Mouse (Mus musculus): ENCODE measurements around the gene Gpr156.

The Gpr156 gene

DNA sequence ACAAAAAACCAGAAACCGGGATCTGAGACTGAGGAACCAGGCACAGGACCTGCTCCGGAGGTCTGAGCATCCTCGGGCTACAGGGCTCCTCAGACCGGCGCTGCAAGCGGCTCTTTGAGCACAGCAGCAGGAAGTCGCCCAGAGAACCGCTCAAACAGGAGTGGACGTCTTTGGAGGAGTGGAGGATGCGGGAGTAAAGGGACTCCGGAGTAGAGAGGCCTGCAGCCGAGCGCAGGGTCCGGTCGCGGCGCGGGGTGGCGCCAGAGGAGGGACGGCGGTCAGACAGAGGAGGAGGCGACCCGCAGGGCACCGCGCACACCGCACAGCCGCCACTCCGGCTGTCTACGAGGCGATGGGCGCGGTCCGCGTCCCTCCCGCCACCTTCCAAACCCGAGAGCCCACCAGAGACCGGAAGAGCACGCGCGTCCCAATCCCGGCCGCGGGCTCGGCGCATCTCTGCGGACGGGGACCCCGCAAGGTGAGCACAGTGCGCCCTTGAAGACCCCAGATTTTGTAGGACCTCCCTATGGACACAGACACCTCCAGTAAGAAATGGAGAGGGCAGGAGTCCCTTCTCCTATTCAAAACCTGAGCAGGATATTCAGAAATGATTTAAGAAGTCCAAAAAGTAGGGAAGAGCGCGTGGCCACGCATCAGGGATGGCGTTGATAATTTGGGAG is at the start of gene Gpr156:
Gpr156 (plus strand) TSS at position 359 of the 680 bp plus-strand sequence.
- DNase-seq (ENCODE audit: low read depth, low spot score), result no peak

DNA sequence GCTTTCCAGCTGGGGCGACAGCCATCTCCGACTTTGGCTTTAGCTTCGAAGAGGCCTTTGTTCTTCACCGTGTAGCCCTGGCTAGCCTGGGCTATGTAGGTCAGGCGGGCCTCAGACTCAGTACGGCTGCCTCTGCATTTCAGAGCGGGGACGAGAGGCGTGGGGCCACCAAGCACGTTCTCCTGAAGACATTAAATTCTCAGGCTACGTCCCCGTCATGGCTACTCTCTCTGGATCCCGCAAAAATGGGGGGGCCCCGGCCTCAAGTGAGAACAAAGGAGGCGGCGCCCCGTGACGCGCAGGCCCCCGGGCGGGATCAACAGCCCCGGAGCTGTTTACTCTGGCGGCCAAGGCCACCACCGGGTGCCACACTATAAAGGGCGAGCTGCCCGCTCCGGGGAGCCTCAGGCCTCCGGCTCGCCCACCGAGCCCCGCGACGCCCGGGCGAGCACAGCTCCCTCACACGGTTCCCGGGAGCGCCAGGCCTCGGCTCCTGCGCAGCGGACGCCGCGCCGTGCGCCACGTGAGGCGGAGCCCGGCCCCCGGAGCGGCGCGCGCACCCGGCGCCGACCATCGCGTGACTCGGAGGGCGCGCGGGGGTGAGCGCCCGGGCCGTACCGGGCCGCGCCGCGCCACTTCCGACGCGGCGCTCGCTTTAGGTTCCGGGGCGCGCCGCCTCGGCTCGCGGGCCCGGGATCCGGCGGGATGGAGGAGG is 48.3 kb upstream of the Gpr156 start, which contains the start of gene Lrrc58:
Lrrc58 (plus strand) TSS at position 599 of the 715 bp plus-strand sequence.
- DNase-seq (ENCODE audit: low read depth, low spot score), result peak; percentile 79

DNA sequence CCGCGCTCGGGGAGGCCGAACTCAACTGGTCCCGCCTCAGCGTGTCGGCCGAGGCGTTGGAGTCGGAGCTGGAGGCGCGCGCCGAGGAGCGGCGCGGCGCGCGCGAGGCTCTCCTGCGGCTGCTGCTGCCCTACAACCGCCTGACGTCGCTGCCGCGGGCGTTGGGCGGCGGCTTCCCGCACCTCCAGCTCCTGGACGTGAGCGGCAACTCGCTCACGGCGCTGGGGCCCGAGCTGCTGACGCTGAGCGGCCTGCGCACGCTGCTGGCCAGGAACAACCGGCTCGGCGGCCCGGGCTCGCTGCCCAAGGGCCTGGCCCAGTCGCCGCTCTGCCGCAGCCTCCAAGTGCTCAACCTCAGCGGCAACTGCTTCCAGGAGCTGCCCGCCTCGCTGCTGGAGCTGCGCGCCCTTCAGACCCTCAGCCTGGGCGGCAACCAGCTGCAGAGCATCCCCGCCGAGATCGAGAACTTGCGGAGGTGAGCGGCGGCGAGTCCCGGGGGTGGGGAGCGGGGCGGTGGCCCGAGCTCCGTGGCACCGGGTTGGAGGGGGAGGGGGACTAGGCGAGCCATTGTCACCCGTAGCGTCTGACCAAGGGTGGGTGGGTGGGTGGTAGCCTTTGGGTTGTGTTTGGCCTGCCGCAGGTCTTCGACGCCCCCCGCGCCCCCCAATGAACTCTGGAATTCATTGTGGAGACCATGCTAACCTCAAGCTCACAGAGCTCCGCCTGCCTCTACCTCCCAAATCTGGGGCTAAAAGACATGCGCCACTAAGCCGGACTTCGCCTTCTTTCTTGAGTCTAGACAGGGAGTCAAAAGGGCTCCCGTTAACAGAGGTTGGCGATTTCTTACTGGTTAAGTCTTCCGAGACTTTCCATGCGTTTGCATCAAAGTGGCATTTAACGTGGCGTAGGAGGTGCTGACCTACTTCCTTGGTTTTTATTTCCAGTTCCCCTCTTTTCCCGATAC is 47.5 kb upstream of the Gpr156 start:
- DNase-seq (ENCODE audit: low read depth, low spot score), result peak; percentile 69

DNA sequence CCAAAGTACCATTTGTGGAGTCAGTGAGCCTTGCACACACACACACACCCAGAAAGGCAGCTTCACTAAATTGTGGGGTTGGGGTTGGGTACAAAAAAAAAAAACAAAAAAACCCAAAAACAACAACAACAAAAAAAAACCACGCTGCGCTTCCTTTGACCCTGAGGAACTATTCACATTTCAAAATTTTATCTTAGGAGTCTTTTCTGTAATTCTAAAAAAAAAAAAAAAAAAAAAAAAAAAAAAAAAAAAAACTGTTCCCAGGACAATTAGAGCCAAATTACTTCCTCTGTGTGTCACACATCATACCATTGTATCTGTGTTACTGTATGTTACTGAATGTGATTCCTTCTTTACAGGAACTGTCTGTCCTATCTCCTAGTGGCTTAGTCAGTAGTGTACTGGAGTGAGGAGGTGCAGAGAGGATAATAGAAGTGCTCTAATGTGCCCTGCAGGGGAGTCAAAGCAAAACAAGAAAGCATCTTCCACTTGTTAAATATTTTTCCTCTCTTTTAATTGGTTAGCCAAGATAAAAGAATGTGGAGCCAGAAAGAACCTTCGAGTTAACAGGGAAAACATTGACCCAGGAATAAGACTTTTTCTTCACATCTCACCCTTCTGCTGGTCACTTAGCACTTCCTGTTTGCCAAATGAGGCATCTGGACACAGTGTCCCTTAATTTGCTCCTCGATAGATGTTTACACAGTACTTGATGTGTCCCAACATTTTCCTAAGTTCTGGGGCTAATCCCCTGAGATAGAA is 46.6 kb upstream of the Gpr156 start:
- no peak for DNase-seq (ENCODE audit: low read depth, low spot score)

DNA sequence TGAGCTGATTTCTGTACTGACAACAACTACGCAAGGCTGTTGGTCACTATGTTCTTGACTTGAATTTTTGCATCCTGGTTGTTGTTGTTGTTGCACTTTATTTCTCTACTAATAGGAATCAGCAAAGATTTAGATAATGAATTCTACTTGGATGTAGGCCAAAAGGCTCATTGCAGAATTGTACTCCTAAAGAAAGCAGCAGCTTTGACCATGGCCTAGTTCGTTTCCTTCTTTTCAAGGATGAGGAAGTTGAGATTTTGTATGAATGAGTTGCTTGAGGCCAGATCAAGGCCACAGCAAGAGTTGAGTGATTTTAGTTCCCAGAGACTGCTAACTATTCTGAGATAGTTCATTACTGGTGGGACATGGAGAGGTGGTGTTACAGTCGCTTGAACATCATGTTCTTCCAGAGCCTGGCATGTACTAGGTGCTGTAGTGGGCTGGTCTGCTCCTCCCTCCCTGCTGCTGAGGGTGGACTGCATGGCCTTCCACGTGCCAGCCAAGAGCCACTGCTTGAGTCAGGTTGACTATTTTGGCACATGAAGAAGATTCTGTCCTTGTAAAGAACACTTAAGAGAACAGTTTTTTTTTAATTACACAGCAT is 45.1 kb upstream of the Gpr156 start:
- DNase-seq (ENCODE audit: low read depth, low spot score), result peak; percentile 83

DNA sequence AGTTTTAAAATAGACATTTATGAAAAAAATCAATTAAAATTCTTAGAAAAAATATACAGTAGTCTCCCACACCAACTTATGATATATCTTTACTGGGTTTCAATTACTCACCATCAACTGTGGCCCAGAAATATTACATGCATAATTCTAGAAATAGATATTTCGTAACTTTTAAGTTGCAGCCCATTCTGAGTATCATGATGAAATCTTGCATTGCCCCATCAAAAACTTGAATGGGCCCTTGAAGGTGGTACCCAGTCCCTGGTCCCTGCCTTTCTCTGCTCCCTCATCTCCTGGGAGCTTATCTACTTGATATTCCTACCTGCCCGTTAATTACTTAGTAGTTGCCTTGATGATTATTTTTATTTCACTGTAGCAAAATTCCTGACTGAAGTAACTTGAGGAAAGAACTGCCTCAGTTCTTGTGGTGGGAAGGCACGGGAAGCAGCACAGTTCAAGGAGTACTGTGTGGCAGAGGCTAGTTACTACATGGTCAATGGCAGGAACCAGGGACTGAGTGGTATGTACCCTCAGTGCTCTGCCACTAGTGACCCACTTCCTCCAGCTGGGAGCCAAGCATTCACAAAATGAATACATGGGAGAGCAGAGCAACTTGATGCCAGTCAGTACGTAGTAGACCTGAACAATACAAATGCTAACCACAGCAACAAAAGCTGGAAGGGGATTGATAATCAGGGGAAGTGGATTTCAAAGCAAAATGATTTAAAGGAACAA is 41.6 kb upstream of the Gpr156 start:
- DNase-seq (ENCODE audit: low read depth, low spot score), result no peak

DNA sequence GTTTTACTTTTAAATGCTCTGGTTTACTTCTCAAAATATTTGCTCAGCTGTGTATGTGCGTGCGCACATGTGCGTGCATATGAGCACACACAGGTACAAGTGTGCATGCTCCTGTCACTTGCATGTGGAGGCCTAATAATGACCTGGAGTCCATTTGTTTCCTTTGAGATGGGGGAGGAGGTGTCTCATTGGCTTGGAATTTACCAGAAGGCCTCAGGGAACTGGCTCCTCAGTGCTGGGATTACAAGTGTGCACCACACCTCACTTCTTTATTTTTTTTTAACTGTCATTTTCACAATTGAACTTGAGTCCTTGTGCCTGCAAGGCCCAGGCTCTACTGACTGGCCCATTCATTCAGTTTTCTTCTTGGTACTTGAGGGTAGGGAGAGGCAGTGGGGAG is 38.9 kb upstream of the Gpr156 start:
- no peak for DNase-seq (ENCODE audit: low read depth, low spot score)

DNA sequence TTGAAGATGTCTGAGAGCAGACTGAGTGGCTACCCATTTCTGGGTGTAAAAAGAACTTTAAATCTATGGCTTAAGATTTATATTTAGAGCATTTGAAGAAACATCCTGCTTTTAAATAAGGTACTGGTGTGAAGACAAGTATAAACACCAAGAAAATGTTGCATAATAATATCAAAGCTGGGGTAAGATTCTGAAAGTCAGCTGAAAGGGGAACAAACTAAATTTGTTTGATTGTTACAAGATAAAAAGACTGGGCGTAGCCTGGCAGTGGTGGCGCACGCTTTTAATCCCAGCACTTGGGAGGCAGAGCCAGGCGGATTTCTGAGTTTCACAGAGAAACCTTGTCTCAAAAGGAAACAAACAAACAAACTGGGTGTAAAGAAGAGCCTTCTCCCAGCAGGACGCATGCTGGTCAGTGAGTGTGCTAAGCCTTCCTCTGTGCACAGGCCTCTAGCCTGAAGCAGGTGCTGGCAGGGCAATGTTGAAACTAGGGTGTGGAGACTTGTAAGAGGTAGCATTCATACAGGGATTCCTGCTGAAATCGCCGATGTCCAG is 37.3 kb upstream of the Gpr156 start:
- DNase-seq (ENCODE audit: low read depth, low spot score), result no peak

DNA sequence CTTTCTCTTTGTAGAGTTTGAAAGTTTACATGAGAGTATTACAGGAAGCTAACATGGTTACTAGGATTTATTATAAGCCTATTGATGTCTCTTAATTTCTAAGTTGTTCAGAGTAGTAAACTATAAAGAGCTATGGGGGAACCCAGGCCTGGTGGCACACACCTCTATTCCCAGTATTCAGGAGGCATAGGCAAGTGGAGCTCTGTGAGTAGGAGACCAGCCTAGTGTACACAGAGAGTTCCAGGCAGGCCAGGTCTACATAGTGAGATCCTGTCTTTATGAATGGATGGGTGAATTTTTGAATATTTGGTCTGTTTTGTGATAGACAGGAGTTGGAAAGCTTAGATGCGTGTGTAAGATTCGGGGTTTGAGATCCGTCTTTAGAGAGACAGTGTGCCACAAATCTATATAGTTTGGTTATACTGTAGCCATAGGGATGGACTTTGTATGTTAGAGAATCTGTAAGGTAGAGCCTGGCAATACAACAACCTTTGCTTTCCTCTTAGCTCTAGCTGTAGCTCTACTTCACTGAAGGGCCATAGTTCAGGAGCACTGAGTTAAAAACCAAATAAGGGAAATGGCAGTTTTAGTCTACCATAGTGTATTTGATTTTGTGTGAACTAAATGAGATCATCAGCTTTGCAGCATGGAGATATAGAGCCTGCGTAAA is 36.4 kb upstream of the Gpr156 start:
- no peak for DNase-seq (ENCODE audit: low read depth, low spot score)

DNA sequence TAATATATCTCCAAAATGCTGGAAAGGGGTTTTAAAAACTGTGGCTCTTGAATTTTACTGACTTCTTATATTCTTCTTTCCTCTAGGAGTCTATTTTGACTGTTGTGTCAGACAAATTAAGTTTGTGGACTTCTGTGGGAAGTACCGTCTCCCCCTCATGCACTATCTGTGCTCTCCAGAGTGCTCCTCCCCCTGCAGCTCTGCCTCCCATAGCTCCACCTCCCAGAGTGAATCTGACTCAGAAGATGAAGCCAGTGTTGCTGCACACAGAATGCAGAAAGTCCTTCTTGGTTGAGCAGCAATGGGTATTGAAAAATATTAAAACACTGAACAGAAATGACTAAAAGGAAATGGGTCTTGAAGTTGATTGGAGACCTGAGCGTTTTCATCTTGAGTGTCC is 35.1 kb upstream of the Gpr156 start:
- no peak for DNase-seq (ENCODE audit: low read depth, low spot score)

DNA sequence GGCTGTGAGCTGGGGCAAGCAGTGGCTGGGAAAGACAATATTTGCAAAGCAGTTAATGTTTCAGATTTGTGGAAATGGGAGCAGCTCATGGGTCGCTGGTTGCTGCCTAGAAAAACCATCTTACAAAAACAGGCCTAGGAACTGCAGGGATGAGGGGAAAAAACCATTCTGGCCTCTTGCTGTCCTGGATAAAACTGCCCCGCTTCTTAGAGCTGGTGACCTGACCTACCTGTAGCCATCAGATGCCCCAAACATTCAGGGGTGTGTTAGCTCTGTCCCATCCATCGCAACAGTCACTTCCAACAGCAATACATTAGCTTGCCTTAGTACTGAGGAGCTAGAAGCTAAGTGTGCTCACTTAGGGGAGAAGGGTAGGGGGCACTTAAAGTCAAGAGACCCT is 27.3 kb upstream of the Gpr156 start:
- no peak for DNase-seq (ENCODE audit: low read depth, low spot score)

DNA sequence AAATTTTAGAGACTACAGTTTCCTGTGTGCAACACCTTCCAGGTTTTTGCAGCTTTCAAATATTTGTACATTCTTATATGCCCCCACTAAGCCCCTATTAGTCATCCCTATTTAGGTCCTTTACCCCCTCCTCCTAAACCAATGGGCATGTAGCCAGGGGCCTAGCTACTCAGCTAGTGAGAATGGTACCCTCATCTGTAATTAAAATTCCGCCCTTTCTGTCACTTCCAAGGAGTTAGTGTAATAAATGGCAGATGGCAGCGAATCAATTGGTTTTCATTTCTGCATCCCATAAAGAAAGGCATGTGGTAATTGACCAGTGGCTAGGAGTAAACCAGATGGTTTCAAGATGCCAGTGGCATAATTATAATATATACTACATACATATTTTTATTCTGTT is 23.6 kb upstream of the Gpr156 start:
- DNase-seq (ENCODE audit: low read depth, low spot score), result no peak

DNA sequence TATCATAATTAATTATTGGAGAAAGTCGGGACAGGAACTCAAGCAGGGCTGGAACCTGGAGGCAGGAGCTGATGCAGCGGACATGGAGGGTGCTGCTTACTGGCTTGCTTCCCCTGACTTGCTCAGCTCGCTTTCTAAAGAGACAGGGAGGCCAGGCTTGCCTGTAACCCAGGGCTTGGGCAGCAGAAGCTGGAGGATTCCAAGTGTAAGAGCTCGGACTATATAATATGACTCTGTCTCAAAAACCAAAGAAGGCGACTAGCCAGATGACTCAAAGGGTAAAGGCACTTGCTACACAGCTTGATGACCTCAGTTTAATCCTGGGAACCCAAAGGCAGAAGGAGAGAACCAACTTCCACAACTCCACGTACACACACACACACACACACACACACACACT is 22.9 kb upstream of the Gpr156 start:
- no peak for DNase-seq (ENCODE audit: low read depth, low spot score)

DNA sequence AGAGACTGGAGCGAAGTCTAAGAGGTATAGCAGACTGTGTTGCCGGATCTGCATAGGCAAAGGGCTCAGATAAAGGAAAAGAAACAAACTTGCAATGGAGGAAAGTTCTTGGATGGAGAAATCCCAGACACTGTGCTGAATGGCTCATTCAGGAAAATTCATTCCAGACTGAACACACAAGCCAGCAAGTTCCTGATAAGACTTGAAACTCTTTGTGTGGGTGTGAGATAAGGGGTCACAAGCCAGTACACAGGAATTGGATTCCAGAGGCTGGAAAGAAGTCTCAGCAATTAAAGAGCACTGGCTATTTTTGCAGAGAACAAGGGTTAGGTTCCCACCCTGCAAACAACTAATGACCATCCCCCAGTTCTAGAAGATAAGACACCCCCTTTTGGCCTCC is 22.4 kb upstream of the Gpr156 start:
- DNase-seq (ENCODE audit: low read depth, low spot score), result no peak

DNA sequence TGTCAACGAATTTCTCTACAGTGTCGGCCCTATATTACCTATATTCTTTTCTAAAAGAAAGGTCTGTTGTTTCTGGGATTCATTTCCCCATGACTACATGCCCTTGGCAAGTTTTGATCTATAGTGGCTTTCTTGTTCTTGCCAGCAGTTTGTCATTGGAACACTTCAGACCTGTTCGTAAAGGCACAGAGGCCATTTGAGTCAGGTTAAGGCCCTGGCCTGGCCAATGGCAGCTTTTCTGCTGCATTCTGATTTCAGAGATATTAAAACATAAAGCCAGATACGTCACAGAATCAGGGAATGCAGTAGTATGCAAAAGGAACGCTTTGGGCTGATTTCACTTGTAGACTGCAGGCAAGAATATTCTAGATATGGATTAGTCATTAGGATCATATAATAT is 17.5 kb upstream of the Gpr156 start:
- DNase-seq (ENCODE audit: low read depth, low spot score), result no peak

DNA sequence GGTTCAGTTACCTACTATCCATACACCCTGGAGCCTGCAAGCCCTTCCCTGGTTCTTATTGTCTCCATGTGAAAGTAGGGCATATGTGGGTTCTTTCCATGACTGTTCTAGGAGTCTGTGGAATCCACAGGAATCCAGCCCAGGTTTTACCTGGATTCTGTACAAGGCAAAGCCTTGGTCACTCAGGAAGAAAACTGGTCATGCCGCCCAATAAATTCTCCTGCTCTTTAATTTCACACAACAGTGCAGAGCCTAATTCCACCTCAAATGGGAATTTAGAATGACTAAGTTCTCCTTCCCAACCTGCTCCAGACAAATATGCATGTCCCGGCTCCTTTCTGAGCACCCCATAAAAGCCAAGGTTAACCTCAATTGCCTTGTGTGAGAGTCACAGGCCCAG is 16.9 kb upstream of the Gpr156 start:
- DNase-seq (ENCODE audit: low read depth, low spot score), result no peak

DNA sequence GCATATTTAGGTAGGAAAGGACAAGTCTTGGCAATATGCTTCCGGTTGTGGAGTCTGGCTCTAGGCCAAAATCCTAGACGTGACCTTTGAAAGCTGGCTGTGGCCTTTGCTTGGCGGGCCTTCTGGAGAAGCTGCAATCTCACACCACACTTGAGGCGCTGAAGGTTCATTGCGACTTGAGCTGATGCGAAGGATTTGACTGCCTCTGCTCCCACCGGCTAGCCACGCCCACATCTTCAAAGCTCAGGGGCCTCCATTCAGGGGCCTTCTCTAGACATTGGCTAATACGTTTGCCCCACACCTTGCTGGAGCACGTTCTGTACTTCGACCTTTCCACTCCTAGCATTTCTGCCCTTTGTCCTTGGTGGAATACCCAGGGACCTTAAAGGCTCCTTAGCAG is 15.0 kb upstream of the Gpr156 start:
- DNase-seq (ENCODE audit: low read depth, low spot score), result no peak

DNA sequence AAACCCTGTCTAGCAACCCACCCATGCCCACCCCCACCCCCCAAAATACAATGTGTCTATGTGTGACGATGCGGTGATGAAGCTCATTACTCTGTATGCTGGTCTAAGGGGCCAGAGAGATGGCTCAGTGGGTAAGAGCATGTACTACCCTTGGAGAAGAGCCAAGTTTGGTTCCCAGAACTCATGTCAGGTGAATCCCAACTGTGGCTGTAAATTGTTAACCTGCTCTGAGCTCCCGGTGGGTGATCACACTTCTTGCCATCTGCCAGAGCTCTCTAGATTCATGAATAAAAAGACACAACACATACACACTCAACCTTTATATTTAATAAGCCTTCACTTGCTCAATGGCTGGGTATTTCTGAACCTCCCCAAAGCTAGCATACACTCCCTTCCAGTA is 9.8 kb upstream of the Gpr156 start:
- DNase-seq (ENCODE audit: low read depth, low spot score), result no peak

DNA sequence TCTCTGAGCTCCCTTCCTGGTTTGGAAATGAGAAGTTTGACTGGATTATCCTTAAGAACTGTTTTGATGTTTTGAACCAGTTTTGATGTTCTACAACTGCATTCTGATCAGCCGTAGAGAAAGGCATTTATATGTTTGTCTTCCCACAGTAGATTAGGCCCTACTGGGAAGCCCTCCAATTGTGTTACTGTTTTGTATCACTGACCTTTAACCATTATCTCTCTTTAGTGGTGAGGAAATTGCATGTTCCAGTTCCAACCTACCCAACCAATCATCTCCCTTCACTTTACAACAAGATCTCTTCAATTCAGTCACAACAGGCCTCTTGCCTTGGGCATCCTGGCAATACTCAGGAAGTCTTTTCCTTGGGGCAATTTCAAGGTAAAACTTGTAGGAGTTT is 5.2 kb upstream of the Gpr156 start:
- DNase-seq (ENCODE audit: low read depth, low spot score), result no peak

DNA sequence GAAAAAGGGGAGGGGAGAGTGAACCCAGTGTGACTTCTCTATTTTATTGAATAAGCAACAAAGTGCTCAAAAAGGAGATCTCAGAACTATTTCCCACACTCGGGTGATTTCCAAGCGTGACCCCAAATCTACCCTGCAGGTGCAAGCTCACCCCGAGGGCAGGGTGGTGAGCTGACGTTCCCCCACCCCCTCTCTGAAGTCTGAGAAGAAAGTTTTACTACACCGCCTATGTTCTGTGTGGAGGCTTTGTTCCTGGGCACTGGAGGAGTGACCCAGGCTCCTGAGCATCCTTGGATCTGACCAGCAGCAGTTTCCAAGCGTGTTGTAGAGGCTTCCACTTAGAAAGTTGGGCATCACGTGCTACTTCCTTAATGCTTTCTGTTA is 514 bp downstream of the Gpr156 start:
- no peak for DNase-seq (ENCODE audit: low read depth, low spot score)
